Mouse (Mus musculus) MEL (cell line): ENCODE measurements around the gene Elp6.

ENCODE experiments used
- CTCF ChIP-seq, 3 experiments: IDR thresholded peaks in 2 of 3; conservative IDR thresholded peaks in 1 of 3; 2 replicates each; pipeline ENCODE4 v1.5.1; 2011 to 2012; ENCODE audit warnings: low read length in 3 of 3, low read depth in 2 of 3, mild to moderate bottlenecking in 2 of 3, improper control_type of control experiment in 1 of 3, inconsistent platforms in 1 of 3, mixed read lengths in 1 of 3, moderate library complexity in 1 of 3; ENCODE audit not compliant: control insufficient read depth in 1 of 3, insufficient read depth in 1 of 3, poor library complexity in 1 of 3, severe bottlenecking in 1 of 3
- E2F4 ChIP-seq: IDR thresholded peaks from 2 replicates; pipeline ENCODE4 v1.6.1; 2011; ENCODE audit warnings: low read depth, low read length, improper control_type of control experiment, borderline replicate concordance
- JUND ChIP-seq: IDR thresholded peaks from 2 replicates; pipeline ENCODE4 v1.6.1; 2011; ENCODE audit warnings: low read depth, mild to moderate bottlenecking, improper control_type of control experiment, low read length
- MAFK ChIP-seq: IDR thresholded peaks from 2 replicates; pipeline ENCODE4 v1.6.1; 2011; ENCODE audit warnings: low read depth, mild to moderate bottlenecking, low read length, improper control_type of control experiment, borderline replicate concordance
- MAX ChIP-seq: IDR thresholded peaks from 2 replicates; pipeline ENCODE4 v1.6.1; 2011; ENCODE audit warnings: low read length, improper control_type of control experiment
- MEF2A ChIP-seq: IDR thresholded peaks from 2 replicates; pipeline ENCODE4 v1.6.1; 2014; ENCODE audit warnings: low read depth, mild to moderate bottlenecking, inconsistent platforms, low read length, improper control_type of control experiment; ENCODE audit not compliant: poor library complexity, insufficient replicate concordance, severe bottlenecking; ENCODE audit errors: extremely low read depth
- POLR2A ChIP-seq, 2 experiments: IDR thresholded peaks; 2 replicates each; pipeline ENCODE4 v1.6.1; 2011 to 2012; ENCODE audit warnings: low read length in 2 of 2, mild to moderate bottlenecking in 2 of 2, control low read depth in 1 of 2, improper control_type of control experiment in 1 of 2, low read depth in 1 of 2, moderate library complexity in 1 of 2; ENCODE audit not compliant: control insufficient read depth in 1 of 2, insufficient read depth in 1 of 2, poor library complexity in 1 of 2
- POLR2AphosphoS2 ChIP-seq: IDR thresholded peaks from 2 replicates; pipeline ENCODE4 v1.6.1; 2011; ENCODE audit warnings: low read length, improper control_type of control experiment
- USF1 ChIP-seq: IDR thresholded peaks from 2 replicates; pipeline ENCODE4 v1.6.1; 2014; ENCODE audit warnings: low read depth, mild to moderate bottlenecking, inconsistent platforms, low read length, improper control_type of control experiment, moderate library complexity
- USF2 ChIP-seq, 2 experiments: IDR thresholded peaks; 2 replicates each; pipeline ENCODE4 v1.6.1; 2011 to 2012; ENCODE audit warnings: improper control_type of control experiment in 2 of 2, low read length in 2 of 2, borderline replicate concordance in 1 of 2, inconsistent platforms in 1 of 2, low read depth in 1 of 2, mild to moderate bottlenecking in 1 of 2; ENCODE audit not compliant: insufficient read depth in 1 of 2
- ZNF384 ChIP-seq: IDR thresholded peaks from 2 replicates; pipeline ENCODE4 v1.6.1; 2012; ENCODE audit warnings: low read depth, mild to moderate bottlenecking, inconsistent platforms, low read length, improper control_type of control experiment

DNA sequence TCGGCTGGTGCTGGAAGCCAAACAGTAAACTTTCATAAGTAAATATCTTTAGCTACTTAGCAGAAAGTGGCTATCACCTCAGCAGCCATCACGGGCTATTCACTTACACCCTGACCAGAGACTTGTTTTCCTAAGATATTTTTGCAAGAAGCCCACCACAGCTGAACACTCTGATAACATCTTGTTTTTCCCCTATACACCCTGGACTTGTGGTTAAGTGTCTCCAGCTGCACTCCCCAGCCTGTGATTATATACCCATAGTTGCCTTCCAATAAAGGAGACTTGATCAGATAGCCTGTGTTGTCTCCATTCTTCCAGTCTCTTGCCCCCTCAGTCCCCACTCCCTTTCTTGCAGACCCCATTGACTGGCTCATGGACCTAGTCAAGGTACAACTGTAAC is 23.2 kb downstream of the Elp6 start:
- no peak for TF ChIP-seq USF2 (IDR thresholded peaks at IDR 0.05; ENCODE audit: borderline replicate concordance in 1 of 2, insufficient read depth in 1 of 2, low read depth in 1 of 2, low read length in 2 of 2)
- TF ChIP-seq CTCF (IDR thresholded peaks at IDR 0.05 in 2 of 3, conservative IDR thresholded peaks at IDR 0.05 in 1 of 3; ENCODE audit: control insufficient read depth in 1 of 3, insufficient read depth in 1 of 3, low read depth in 2 of 3, low read length in 3 of 3, poor library complexity in 1 of 3, severe bottlenecking in 1 of 3) = no peak
- TF ChIP-seq POLR2AphosphoS2 = no peak
- no peak for TF ChIP-seq MAFK
- TF ChIP-seq MEF2A = no peak
- no peak for TF ChIP-seq E2F4
- TF ChIP-seq ZNF384 = no peak
- no peak for TF ChIP-seq JUND
- no peak for TF ChIP-seq POLR2A (IDR thresholded peaks at IDR 0.05; ENCODE audit: control insufficient read depth in 1 of 2, insufficient read depth in 1 of 2, low read depth in 1 of 2, low read length in 2 of 2, poor library complexity in 1 of 2)
- no peak for TF ChIP-seq USF1
- TF ChIP-seq MAX = no peak
